Mouse (Mus musculus) heart, embryonic 15.5 days (tissue): ENCODE data around the gene Slc6a5. TPM values are rescaled to one million over a fixed set of nuclear protein-coding genes. Genes with fewer than 3 reads are reported as not detected.

Experiments used
- ATAC-seq: fragments of 200-750 bp; cut with Nextera tagmentation; replicated peaks from 2 replicates; pipeline ENCODE4 v1.8.0; 2017; ENCODE audit warnings: low read depth, moderate TSS enrichment; ENCODE audit not compliant: insufficient number of reproducible peaks, insufficient read depth, low FRiP score
- H3K27ac ChIP-seq: fragments of 300-500 bp; sonication (generic); 2 replicates; pipeline ENCODE4 v1.5.1; 2015; ENCODE audit warnings: mild to moderate bottlenecking, inconsistent platforms
- H3K27me3 ChIP-seq: fragments of 300-500 bp; sonication (generic); 2 replicates; pipeline ENCODE4 v1.6.1; 2015; ENCODE audit warnings: inconsistent platforms
- H3K36me3 ChIP-seq: fragments of 300-500 bp; sonication (generic); 2 replicates; pipeline ENCODE4 v1.6.1; 2015; ENCODE audit warnings: mild to moderate bottlenecking, inconsistent platforms
- H3K4me1 ChIP-seq: fragments of 300-500 bp; sonication (generic); replicated peaks from 2 replicates; pipeline ENCODE4 v1.6.1; 2015; ENCODE audit warnings: inconsistent platforms
- H3K4me2 ChIP-seq: fragments of 300-500 bp; sonication (generic); 2 replicates; pipeline ENCODE4 v1.6.1; 2015; ENCODE audit warnings: inconsistent platforms, mild to moderate bottlenecking, moderate library complexity
- H3K4me3 ChIP-seq: fragments of 300-500 bp; sonication (generic); 2 replicates; pipeline ENCODE4 v1.5.1; 2015; ENCODE audit warnings: mild to moderate bottlenecking, inconsistent platforms
- H3K9ac ChIP-seq: fragments of 300-500 bp; sonication (generic); 2 replicates; pipeline ENCODE4 v1.6.1; 2015; ENCODE audit warnings: mild to moderate bottlenecking, inconsistent platforms
- H3K9me3 ChIP-seq: fragments of 300-500 bp; sonication (generic); replicated peaks from 2 replicates; pipeline ENCODE4 v1.6.1; 2016; ENCODE audit warnings: inconsistent platforms
- WGBS: fragments of 180-500 bp; shearing (Covaris S2); methylation state at CpG from one replicate; pipeline ENCODE4 v1.1.7; 2015; ENCODE audit warnings: mixed read lengths; 5-methylcytosine and 5-hydroxymethylcytosine counted together
- polyA plus RNA-seq: library from polyadenylated mRNA; unstranded; fragments of >200 nt; fragmentation: Nextera tagmentation; extraction: Ambion mirVana; gene quantifications from 2 replicates; pipeline ENCODE4 v1.2.1, GENCODE M21; 2015

Gene Slc6a5
- polyA plus RNA-seq, 1 experiment from 2014 or later = not detected

- H3K27me3 ChIP-seq = no peaks in the 10 kb centered on the region; the same call in 1 of the 2 replicates
- no peak for ATAC-seq
- no peak overlapping the region for H3K4me2 ChIP-seq
- H3K36me3 ChIP-seq = no peaks in the 10 kb centered on the region
- H3K9ac ChIP-seq = no peak overlapping the region
- WGBS = 56% methylated on average over 2 of the region's 2 CpGs
- H3K4me1 ChIP-seq = no peaks in the 10 kb centered on the region
- no peak overlapping the region for H3K4me3 ChIP-seq
- no peak overlapping the region for H3K27ac ChIP-seq
- no peaks in the 10 kb centered on the region for H3K9me3 ChIP-seq
Observed at GRCm38 (mm10) chr7:49894786-49895185, 15.2 kb upstream of the Slc6a5 start.

- H3K9ac ChIP-seq = no peak overlapping the region
- no peak for ATAC-seq
- no peak overlapping the region for H3K4me2 ChIP-seq
- no peaks in the 10 kb centered on the region; the same call in 1 of the 2 replicates for H3K27me3 ChIP-seq
- H3K4me3 ChIP-seq = no peak overlapping the region
- no peaks in the 10 kb centered on the region for H3K9me3 ChIP-seq
- H3K27ac ChIP-seq = no peak overlapping the region
- 65% methylated on average over 6 of the region's 6 CpGs for WGBS
- no peaks in the 10 kb centered on the region for H3K36me3 ChIP-seq
- H3K4me1 ChIP-seq = no peaks in the 10 kb centered on the region
Observed at GRCm38 (mm10) chr7:49895296-49895695, 14.7 kb upstream of the Slc6a5 start.

GRCm38 (mm10) chr7:49902003-49902552 lies 7.9 kb upstream of the Slc6a5 start:
- Histone ChIP-seq H3K27me3 (peaks cover 48% of the 10 kb centered on the region), H3K4me1 (no peaks in the 10 kb centered on the region), H3K9me3 (no peaks in the 10 kb centered on the region), H3K36me3 (no peaks in the 10 kb centered on the region), H3K4me2 (no peak overlapping the region), H3K4me3 (no peak overlapping the region), H3K27ac (no peak overlapping the region), H3K9ac (no peak overlapping the region)
- ATAC-seq = no peak
- 48% methylated on average over 9 of the region's 9 CpGs for WGBS

GRCm38 (mm10) chr7:49907191-49908171 lies 2.5 kb upstream of the Slc6a5 start:
- ATAC-seq = no peak
- no peak overlapping the region for H3K9ac ChIP-seq
- no peak overlapping the region for H3K4me3 ChIP-seq
- WGBS = 3% methylated on average over 28 of the region's 28 CpGs
- peaks cover 6% of the 10 kb centered on the region for H3K4me1 ChIP-seq
- no peak overlapping the region for H3K27ac ChIP-seq
- no peaks in the 10 kb centered on the region for H3K36me3 ChIP-seq
- H3K9me3 ChIP-seq = no peaks in the 10 kb centered on the region
- peaks cover 93% of the 10 kb centered on the region for H3K27me3 ChIP-seq
- no peak overlapping the region for H3K4me2 ChIP-seq

- H3K4me3 ChIP-seq = no peak overlapping the region
- H3K27ac ChIP-seq = no peak overlapping the region
- WGBS = 2% methylated on average over 24 of the region's 24 CpGs
- peaks cover 100% of the 10 kb centered on the region for H3K27me3 ChIP-seq
- H3K9ac ChIP-seq = no peak overlapping the region
- no peak for ATAC-seq
- H3K4me2 ChIP-seq = no peak overlapping the region
- H3K36me3 ChIP-seq = no peaks in the 10 kb centered on the region
- H3K9me3 ChIP-seq = no peaks in the 10 kb centered on the region
- H3K4me1 ChIP-seq = peaks cover 6% of the 10 kb centered on the region
Observed at GRCm38 (mm10) chr7:49908181-49908855, 1.6 kb upstream of the Slc6a5 start.

GRCm38 (mm10) chr7:49908990-49909411 lies 945 bp upstream of the Slc6a5 start:
- H3K27me3 ChIP-seq = peaks cover 100% of the 10 kb centered on the region
- H3K27ac ChIP-seq = no peak overlapping the region
- no peak overlapping the region for H3K9ac ChIP-seq
- H3K36me3 ChIP-seq = no peaks in the 10 kb centered on the region
- ATAC-seq = no peak
- no peaks in the 10 kb centered on the region for H3K9me3 ChIP-seq
- no peak overlapping the region for H3K4me2 ChIP-seq
- H3K4me3 ChIP-seq = no peak overlapping the region
- peaks cover 6% of the 10 kb centered on the region for H3K4me1 ChIP-seq
- 1% methylated on average over 26 of the region's 26 CpGs for WGBS

GRCm38 (mm10) chr7:49910361-49910760 lies 415 bp downstream of the Slc6a5 start:
- H3K27ac ChIP-seq = no peak overlapping the region
- H3K9me3 ChIP-seq = no peaks in the 10 kb centered on the region
- peaks cover 6% of the 10 kb centered on the region for H3K4me1 ChIP-seq
- ATAC-seq = no peak
- H3K9ac ChIP-seq = no peak overlapping the region
- H3K36me3 ChIP-seq = no peaks in the 10 kb centered on the region
- peaks cover 100% of the 10 kb centered on the region for H3K27me3 ChIP-seq
- H3K4me3 ChIP-seq = no peak overlapping the region
- WGBS = under 1% methylated on average over 16 of the region's 16 CpGs
- H3K4me2 ChIP-seq = no peak overlapping the region

- H3K27me3 ChIP-seq = peaks cover 100% of the 10 kb centered on the region
- no peak for ATAC-seq
- 4% methylated on average over 23 of the region's 23 CpGs for WGBS
Observed at GRCm38 (mm10) chr7:49911147-49911946, 1.4 kb downstream of the Slc6a5 start.

GRCm38 (mm10) chr7:49911947-49912262 lies 2.0 kb downstream of the Slc6a5 start:
- H3K9me3 ChIP-seq = no peaks in the 10 kb centered on the region
- H3K9ac ChIP-seq = no peak overlapping the region
- H3K36me3 ChIP-seq = no peaks in the 10 kb centered on the region
- 2% methylated on average over 26 of the region's 26 CpGs for WGBS
- H3K4me1 ChIP-seq = peaks cover 6% of the 10 kb centered on the region
- ATAC-seq = no peak
- no peak overlapping the region for H3K4me2 ChIP-seq
- H3K27me3 ChIP-seq = peaks cover 100% of the 10 kb centered on the region
- H3K27ac ChIP-seq = no peak overlapping the region
- H3K4me3 ChIP-seq = 0 out of 2 replicates have a peak overlapping the region, but pooled peaks have one; percentile 11

More at GRCm38 (mm10) chr7:49911147-49911946, 1.4 kb downstream of the Slc6a5 start:
- no peak overlapping the region for H3K4me3 ChIP-seq
- no peak overlapping the region for H3K4me2 ChIP-seq
- H3K4me1 ChIP-seq = peaks cover 6% of the 10 kb centered on the region
- no peaks in the 10 kb centered on the region for H3K36me3 ChIP-seq
- no peak overlapping the region for H3K27ac ChIP-seq
- no peaks in the 10 kb centered on the region for H3K9me3 ChIP-seq
- no peak overlapping the region for H3K9ac ChIP-seq

GRCm38 (mm10) chr7:49913164-49913563 lies 3.2 kb downstream of the Slc6a5 start:
- Histone ChIP-seq H3K27ac (no peak overlapping the region), H3K4me2 (no peak overlapping the region), H3K4me3 (no peak overlapping the region), H3K36me3 (no peaks in the 10 kb centered on the region), H3K9me3 (no peaks in the 10 kb centered on the region), H3K4me1 (peaks cover 6% of the 10 kb centered on the region), H3K9ac (no peak overlapping the region), H3K27me3 (peaks cover 100% of the 10 kb centered on the region)
- WGBS = 6% methylated on average over 4 of the region's 4 CpGs
- no peak for ATAC-seq
